Mouse (Mus musculus): ENCODE measurements around the gene Rfc4. TPM values are rescaled to one million over a fixed set of nuclear protein-coding genes. Genes with fewer than 3 reads are reported as not detected.
"Not testable (repeated sequence)": the region's sequence is repeated elsewhere in the genome, so short reads cannot be mapped to it uniquely, and the experiment has no call there.

Rfc4 gene
- total RNA-seq, 2 experiments from 2014 or later, result 5.8 to 7.1 TPM

DNA sequence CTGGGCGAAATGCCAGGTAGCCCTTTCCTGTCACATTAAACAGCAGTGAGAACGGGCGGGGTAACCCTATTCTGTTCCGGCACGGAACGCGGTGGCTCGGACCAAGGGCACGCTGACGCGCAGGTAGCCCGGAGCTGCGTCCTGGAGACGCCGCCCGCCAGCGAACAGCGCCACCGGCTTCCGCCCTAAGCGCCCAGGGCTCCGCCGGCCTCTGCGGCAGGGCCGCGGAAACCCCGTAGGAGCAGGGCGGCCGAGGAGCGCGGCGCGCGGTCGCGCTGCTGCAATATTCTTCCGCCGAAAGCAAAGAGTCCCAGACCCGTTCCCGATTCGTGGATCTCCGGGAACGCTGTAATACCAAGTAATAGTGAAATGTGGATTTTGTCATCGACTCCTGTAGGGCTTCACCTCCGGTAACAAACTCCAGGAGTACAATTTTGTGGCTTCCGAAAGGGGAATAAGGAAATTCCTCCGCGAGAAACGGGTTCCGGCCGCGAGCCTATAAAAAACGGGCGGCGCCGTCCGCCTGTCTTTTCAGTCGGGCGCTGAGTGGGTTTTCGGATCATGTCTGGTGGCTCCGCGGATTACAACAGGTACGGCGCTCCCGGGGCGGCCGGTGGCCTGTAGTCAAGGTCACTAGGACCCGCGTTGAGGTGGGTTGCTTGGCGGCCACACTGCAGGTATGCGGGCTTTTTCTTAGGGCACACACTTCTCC, 20.1 kb downstream of the Rfc4 start, which contains the start of gene Eif4a2:
TSS of gene Eif4a2 (plus strand) at position 214 of the 712 bp plus-strand sequence.
- peak; percentile 87 to 89 for DNase-seq
- intact Hi-C loops (cut with DNase I), result loop anchor here (2.0 kb wide), 1 partner anchor 21 kb away; no protein-coding TSS in a partner anchor

DNA sequence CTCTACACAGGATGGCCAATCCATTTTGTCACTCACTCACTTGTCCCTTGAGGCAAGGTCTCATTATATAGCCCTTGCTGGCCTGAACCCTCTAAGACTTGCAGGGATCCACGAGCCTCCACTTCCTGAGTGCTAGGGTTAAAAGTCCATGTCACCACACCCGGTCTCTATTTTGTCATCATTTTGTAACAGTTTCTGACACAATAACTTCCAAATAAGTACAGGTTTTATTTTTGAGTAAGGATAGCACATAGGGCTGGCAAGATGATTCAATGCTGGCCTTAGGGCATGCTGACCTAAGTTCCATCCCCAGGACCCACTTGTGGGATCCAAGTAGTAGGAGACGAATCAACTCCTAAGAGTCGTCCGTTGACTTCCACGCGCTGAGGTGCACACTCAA, 21.4 kb downstream of the Rfc4 start:
- no peak for DNase-seq
- intact Hi-C loops (cut with DNase I), result loop anchor here (2.0 kb wide), 1 partner anchor 23 kb away; no protein-coding TSS in a partner anchor

DNA sequence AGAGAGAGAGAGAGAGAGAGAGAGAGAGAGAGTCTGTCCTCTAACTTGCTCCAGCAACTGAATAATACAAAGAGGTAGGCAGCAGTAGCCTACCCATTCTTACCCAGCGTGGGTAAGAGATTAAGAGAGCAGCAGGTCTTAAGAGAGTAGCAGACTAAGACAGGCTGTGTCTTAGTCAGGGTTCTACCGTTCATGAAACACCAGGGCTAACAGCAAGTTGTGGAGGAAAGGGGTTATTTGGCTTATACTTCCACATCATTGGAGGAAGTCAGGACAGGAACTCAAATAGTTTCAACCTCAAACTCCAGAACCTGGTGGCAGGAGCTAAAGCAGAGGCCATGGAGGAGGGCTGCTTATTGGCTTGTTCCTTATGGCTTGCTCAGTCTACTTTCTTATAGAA, 23.7 kb downstream of the Rfc4 start:
- no peak for DNase-seq
- intact Hi-C loops (cut with DNase I), result no loop called here

DNA sequence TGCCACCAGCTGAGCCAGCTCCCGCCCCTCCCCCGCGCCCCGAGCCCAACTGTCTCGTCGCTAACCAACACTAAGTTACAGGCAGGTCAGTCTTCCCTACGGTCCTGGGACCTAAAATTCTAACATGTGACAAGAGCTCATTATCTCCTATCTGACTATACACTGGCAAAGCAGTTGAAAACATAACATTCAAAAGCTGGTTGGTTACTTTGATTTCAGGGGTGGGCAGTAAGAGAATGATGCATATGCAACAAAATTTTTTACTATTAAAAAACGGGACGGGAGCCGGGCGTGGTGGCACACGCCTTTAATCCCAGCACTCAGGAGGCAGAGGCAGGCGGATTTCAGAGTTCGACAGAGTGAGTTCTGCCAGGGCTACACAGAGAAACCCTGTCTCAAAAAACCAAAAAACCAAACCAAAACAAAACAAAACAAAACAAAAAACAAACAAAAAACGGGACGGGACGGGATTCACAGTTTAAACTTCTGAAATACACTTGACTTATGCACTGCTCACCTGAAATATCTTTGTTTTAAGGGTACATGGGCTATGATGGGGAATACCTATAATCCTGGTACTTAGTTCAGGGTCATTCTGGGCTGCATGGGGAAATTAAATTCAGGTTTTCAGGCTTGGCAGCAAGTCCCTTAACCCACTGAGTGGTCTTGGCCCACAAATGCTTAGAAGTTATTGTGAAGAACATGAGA, 24.3 kb downstream of the Rfc4 start:
- intact Hi-C loops (cut with DNase I), result no loop called here
- no peak for DNase-seq

DNA sequence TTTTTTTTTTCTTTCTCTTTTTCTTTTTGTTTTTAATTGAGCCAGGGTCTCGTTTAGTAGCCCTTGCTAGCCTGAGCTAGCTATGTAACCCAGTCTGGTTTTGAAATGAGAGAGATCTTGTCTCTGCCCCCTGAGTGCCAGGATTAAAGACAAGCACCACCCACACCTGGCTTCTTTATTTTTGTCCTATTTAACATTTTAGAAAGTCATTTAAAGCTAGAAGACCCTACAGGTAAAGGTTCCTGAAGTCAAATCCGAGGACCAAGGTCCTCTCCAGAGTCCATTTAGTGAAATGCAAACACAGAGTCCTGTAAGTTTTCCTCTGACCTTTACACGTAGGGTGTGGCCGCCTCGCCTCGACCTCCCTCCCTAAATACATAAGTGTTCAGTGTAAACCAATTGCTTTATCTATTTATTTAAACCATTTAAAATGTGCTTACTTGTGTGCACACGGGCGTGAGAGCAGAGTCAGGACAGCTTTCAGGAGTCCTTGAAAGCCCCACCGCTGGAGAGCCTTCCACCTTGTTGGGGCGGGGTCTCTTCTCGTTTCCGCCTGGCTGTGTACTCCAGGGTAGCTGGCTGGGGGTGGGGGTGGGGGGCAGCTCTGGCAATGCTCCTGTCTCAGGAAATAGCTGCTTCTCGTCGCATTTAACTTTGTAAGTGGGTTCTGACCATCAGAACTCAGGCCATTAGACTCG, 25.0 kb downstream of the Rfc4 start:
- intact Hi-C loops (cut with DNase I), result no loop called here
- DNase-seq, result no peak

DNA sequence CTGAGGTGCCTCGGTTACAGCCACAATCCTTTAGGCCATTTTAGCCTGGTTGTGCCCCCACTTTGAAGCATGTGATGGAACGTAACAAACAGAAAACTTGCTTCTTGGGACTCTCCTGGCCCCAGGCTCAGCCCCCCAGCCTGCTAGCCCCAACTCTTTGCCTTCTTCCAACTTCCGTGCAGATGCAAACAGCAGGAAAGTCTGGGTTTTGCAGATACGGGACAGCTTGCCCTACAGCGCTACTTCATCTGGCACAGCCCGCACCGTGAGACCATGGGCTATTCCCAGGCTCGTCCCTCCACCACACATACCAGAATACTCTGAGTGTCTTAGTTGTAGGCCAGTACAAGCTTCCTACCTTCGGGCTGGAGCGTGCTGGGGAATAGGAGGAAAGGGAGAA, 26.9 kb downstream of the Rfc4 start:
- intact Hi-C loops (cut with DNase I), result no loop called here
- no peak for DNase-seq

DNA sequence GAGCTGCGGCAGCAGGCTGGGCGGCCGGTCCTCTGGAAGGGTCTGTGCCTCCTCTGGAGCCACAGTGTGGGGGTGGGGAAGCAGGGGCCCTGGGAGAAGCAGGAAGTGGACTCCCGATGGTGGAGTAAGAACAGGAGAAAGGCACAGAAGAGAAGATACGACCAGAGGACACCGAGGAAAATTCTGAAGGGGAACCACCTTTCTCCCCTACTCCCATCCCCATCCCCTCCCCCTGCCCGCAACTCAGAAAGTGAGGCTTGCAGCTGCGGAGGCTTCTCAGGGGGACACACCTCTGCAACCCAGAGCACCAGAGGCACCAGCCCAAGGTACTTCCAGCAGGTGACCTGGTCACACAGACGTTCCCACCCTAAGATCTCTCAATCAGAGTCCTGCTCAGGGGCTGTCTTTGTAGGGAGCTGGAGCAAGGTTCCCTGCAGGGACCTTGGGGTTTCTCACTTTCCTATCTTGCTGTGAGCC, 27.4 kb downstream of the Rfc4 start:
- intact Hi-C loops (cut with DNase I), result no loop called here

DNA sequence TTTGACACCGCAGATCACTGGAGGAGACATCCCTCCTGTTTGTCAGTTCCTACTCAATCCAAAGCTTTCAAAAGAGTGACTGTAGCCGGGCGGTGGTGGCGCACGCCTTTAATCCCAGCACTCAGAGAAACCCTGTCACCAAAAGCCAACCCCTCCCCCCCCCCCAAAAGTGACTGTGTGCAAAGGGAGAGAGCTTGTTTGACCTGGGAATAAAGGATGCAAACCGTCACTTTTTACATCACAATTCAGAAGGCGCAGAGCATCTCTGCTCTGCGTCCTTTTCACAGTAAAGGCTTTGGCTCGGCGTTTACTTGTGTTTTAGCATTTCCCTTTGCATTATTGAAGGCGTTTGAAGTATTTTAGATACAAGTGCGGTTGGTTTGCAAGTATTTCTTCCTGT, 27.9 kb downstream of the Rfc4 start:
- intact Hi-C loops (cut with DNase I), result no loop called here
- DNase-seq, result no peak

More for the DNA sequence above, 27.4 kb downstream of the Rfc4 start:
- no peak for DNase-seq

DNA sequence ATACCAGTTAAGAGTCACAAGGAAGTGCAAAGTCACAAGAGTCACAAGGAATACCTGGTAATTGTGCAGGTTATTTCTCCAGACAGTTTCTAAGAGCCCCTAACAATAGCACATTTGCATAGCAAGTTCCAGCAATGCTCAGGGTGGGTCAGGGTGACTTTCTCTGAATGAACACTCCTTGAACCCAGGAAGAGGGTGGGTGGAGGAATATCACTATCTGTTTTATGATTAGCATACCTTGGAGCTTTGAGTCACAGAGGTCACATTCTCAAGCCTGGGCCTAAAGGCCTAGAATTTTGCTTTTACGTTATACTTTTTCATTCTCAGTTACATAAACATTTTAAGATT, 29.5 kb downstream of the Rfc4 start:
- intact Hi-C loops (cut with DNase I); DNase-seq: not testable (repeated sequence)

DNA sequence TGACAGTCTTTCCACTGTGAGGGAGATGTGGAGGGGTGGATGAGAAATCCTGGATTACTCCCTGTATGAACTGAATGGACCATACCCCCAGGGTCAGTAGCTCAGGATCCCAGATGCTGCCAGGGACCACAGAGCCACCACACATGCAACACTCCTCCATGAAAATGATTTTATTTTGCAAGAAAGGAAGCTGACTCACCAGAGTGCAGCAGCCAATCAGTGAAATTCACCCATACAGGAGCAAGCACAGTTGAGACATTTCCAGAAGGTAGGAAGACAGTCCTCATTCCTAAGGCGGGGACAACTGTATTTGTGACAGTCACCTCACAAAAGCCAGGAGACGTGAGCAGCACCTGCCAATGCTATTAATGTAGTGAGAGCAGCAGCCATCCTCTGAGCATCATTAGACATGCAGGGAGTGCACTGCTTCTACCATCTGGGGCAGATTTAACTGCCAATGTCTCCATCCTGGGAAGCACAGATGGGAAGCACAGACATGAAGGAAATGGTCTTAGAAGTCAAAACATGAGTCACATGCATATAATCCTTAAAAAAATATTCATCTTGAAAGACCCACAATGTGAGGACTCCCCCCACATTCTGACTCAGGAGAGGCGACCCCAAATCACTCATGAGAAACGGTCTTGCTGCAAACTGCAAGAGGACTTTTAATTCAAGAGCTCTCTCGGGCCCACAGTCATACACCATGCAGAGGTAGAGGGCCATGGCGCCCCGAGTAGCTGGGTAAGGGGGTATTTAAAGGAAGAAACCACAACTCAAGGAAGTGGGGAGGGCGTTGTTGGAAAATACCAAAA, 30.0 kb downstream of the Rfc4 start:
- intact Hi-C loops (cut with DNase I); DNase-seq: not testable (repeated sequence)

DNA sequence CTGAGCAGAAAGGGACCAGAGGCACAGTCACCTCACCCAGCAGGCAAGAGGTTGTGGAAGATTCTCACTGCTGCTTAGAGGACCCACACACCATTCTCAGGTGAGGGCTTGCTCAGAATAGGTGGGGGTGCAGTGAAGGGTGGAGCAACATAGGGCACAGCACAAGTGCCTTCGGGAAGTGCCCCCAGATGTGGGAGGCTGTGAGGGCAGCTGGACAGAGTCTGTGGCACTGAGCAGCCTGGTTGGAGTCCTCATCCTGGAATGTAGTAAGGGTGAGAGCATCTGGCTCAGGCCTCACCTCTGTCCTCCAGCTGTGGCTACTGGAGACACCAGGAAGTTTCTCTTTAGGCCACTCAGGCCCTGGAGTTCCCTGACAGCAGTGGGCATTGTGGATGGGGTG, 30.7 kb downstream of the Rfc4 start:
- DNase-seq, result not testable (repeated sequence)

DNA sequence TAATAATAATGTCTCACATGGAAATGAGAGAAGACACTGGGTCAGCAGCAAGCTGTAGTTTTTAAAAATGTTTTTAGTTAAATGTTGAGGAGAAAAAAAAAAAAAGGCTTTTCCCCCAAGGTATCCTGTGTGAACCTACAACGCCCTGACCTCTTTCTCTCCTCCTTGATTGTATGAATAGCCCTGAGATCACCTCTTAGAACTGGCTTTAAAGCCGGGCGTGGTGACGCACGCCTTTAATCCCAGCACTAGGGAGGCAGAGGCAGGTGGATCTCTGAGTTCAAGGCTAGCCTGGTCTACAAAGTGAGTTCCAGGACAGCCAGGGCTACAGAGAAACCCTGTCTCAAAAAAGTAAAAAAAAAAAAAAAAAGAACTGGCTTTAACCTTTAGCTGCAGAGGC, 32.0 kb downstream of the Rfc4 start:
- intact Hi-C loops (cut with DNase I); DNase-seq: not testable (repeated sequence)

More for the DNA sequence above, 30.7 kb downstream of the Rfc4 start:
- intact Hi-C loops (cut with DNase I), result not testable (repeated sequence)

DNA sequence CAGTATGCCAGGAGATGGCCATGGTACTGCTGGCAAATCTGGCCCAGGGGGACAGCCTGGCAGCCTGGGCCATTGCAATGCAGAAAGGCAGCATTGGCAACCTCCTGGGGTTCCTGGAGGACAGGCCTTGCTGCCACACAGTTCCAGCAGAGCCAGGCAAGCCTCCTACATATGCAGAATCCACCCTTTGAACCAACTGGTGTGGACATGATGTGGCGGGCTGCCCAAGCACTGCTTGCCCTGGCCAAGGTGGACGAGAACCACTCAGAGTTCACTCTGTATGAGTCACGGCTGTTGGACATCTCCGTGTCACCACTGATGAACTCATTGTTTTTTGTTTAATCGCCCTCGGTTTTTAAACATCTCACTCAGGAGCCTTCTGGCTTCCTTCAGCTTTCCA, 33.4 kb downstream of the Rfc4 start:
- DNase-seq, result no peak
- intact Hi-C loops (cut with DNase I), result no loop called here

DNA sequence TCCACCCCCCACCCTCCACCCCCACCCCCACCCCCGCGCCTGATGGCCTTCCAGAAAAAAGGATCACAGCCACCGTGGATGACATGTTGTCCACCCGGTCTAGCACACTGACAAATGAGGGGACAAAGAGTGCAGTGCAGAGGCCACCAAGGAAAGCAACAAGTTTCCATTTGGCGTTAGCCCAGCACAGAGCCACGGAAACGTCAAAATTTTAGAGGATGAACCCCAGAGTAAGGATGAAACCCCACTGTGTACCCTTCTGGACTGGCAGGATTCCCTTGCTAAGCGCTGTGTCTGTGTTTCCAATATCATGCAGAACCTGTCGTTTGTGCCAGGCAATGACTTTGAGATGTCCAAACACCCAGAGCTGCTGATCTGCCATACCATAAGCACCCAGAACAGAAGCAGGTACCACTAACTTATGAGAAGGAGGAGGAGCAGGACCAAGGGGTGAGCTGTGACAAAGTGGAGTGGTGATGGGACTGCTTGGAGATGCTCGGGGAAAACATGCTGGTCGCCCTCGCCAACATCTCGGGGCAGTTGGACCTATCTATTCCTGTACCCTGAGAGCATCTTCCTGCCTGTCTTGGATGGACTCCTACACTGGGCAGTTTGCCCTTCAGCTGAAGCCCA, 34.1 kb downstream of the Rfc4 start:
- no peak for DNase-seq
- intact Hi-C loops (cut with DNase I), result no loop called here

DNA sequence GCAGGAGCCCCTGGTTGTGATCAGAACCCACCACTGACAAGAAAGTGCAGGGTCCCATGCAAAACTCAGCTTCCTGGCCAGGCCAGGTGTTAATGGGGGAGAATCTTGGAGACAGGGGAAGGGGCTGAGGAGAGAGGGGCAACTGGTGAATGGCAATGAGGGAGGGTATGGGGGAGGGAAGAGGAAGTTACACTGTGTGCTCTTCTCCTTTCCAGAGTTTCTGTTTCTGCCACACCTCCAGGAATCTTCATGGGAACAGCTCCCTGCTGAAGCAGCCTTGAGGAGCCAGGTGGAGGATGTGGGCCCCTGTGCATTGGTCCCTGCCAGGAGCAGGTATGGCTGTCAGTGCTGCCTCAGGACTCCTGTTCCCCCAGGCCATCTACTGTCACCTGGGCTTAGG, 36.2 kb downstream of the Rfc4 start:
- DNase-seq; intact Hi-C loops (cut with DNase I): not testable (repeated sequence)

DNA sequence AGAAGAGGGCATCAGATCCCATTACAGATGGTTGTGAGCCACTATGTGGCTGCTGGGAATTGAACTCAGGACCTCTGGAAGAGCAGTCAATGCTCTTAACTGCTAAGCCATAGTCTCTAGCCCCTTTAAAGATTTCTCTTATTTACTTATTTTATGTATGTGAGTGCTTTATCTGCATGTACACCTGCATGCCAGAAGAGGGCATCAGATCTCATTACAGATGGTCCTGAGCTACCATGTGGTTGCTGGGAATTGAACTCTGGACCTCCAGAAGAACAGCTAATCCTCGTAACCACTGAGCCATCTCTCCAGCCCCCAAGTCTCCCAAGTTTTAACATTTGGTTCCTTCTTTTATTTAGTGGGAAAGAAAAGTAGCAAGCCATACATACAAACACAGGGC, 39.0 kb downstream of the Rfc4 start:
- intact Hi-C loops (cut with DNase I), result loop anchor here (1.0 to 5.0 kb wide), 2 partner anchors 47 to 864 kb away; no protein-coding TSS in a partner anchor

DNA sequence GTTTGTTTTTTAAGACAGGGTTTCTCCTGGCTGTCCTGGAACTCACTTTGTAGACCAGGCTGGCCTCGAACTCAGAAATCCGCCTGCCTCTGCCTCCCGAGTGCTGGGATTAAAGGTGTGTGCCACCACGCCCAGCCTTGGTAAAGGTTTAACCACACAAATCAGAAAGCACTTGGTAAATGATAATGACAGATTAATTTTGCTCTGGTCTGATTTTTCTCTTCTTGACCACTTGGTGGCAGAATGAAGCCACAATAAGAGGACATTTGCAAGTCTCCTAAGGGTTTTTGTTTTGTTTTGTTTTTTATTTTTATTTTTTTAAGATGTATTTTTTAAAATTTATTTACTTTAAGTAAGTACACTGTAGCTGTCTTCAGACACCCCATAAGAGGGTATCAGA, 39.8 kb downstream of the Rfc4 start:
- intact Hi-C loops (cut with DNase I), result loop anchor here (1.0 to 5.0 kb wide), 2 partner anchors 48 to 865 kb away; no protein-coding TSS in a partner anchor
- not testable (repeated sequence) for DNase-seq

More for the DNA sequence above, 39.0 kb downstream of the Rfc4 start:
- not testable (repeated sequence) for DNase-seq

DNA sequence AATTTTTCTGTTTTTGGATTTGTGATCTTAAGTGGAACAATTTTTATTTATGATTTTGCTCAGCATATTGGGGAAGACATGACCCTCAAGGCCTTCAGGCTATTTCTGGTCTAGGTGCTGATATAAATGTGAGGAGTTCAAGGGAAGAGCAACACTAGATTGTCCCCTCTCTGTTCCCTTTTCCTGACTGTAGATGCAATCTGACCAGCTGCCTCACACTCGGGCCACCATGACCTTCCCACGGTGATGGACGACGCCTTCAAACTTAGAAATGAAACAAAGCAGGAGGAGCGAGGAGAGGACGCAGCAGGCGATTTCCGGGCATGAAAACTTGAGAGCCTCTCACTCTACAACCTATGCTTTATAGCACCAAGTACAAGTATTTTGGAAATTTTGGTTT, 40.4 kb downstream of the Rfc4 start:
- intact Hi-C loops (cut with DNase I), result loop anchor here (5.0 kb wide), 1 partner anchor 865 kb away; no protein-coding TSS in a partner anchor

DNA sequence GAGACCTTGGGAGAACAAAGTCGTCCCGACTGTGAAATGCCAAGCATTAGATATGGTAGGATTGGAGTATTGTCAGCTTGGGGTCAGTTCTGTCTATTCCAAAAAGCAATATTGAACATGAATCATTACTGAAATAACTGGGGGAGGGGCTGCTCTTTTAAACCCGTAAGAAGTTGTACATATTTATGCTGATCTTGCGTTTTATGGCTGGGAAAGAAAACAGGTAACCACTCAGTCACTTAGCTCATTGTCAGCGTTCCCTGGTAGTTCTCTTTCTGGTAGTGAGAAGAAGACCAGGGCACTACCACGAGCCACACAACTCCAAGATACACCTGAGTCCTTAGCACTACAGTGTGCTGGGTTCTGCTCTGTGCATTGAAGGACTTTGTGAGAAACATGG, 50.0 kb downstream of the Rfc4 start:
- DNase-seq; intact Hi-C loops (cut with DNase I): not testable (repeated sequence)

More for the DNA sequence above, 40.4 kb downstream of the Rfc4 start:
- not testable (repeated sequence) for DNase-seq
